ENCODE assay signal across 11 mouse cellular contexts in genomic region chr10:43164406-43164805, GRCm38 (mm10). TPM values are rescaled to one million over a fixed set of nuclear protein-coding genes. Genes with fewer than 3 reads are reported as not detected.
"Had no signal": no experiment of that assay in that cellular context is flagged by ENCODE, and none has a peak within 500 bp of the region (broad histone marks: within the 10 kb centered on the region; RNA-seq: fewer than 3 reads in every experiment).

No protein-coding gene starts in this region.

- ATAC-seq: liver, postnatal 0 days; lung, postnatal 0 days; midbrain, embryonic 15.5 days had no signal

- DNase-seq: kidney, postnatal 25 days; left cerebral cortex, postnatal 4 days; liver, postnatal 0 days; lung, embryonic 14.5 days; right cerebral cortex, adult 18-20 months; right cerebral cortex, postnatal 25 days; spleen, adult 18-20 months; thymus, postnatal 25 days had no signal

RNA-seq across cellular contexts. Expression of gene Sobp, which starts 9.9 kb away (rescaled TPM):
- total RNA-seq: megakaryocyte, adult 5-6 weeks had no signal

RNA-seq across cellular contexts. Expression of gene 9030612E09Rik, which starts 10.1 kb away (rescaled TPM):
- total RNA-seq: megakaryocyte, adult 5-6 weeks had no signal
